Mouse (Mus musculus) CH12F3 (cell line): ENCODE data around the gene Txndc8.

Experiments
- in situ Hi-C: fragments of 300-500 bp; cut with MboI; formaldehyde crosslinking; loops from 2 replicates; pipeline ENCODE4 v1.14.3; 2020; ENCODE audit warnings: low sequenced_read_pairs

Txndc8 gene

GRCm38 (mm10) chr4:57957200-57958085 is 51.5 kb downstream of the Txndc8 start:
- in situ Hi-C loops: no loop called here

GRCm38 (mm10) chr4:57956029-57956960 is 52.6 kb downstream of the Txndc8 start, which contains the start of gene Txn1:
Gene Txn1 (minus strand): TSS chr4:57956411.
- in situ Hi-C loops: no loop called here

- in situ Hi-C loops: no loop called here
These were observed 53.4 kb downstream of the Txndc8 start for GRCm38 (mm10) chr4:57955544-57955958.

- in situ Hi-C loops: no loop called here
These were observed 53.9 kb downstream of the Txndc8 start for GRCm38 (mm10) chr4:57954991-57955390.

- in situ Hi-C loops: no loop called here
These were observed 54.3 kb downstream of the Txndc8 start for GRCm38 (mm10) chr4:57954580-57954979.

GRCm38 (mm10) chr4:57953796-57954195 is 55.1 kb downstream of the Txndc8 start:
- in situ Hi-C loops: no loop called here

- in situ Hi-C loops: no loop called here
These were observed 56.0 kb downstream of the Txndc8 start for GRCm38 (mm10) chr4:57952891-57953290.

GRCm38 (mm10) chr4:57952416-57952815 is 56.5 kb downstream of the Txndc8 start:
- in situ Hi-C loops: no loop called here

GRCm38 (mm10) chr4:57949866-57950265 is 59.1 kb downstream of the Txndc8 start:
- in situ Hi-C loops: no loop called here

- in situ Hi-C loops: no loop called here
These were observed 61.4 kb downstream of the Txndc8 start for GRCm38 (mm10) chr4:57947476-57947875.

GRCm38 (mm10) chr4:57947036-57947435 is 61.9 kb downstream of the Txndc8 start:
- in situ Hi-C loops: no loop called here

GRCm38 (mm10) chr4:57942892-57943291 is 66.0 kb downstream of the Txndc8 start:
- in situ Hi-C loops: no loop called here

- in situ Hi-C loops: no loop called here
These were observed 68.3 kb downstream of the Txndc8 start for GRCm38 (mm10) chr4:57940631-57941030.

- in situ Hi-C loops: no loop called here
These were observed 71.6 kb downstream of the Txndc8 start for GRCm38 (mm10) chr4:57937292-57937691.

GRCm38 (mm10) chr4:57934181-57934580 is 74.7 kb downstream of the Txndc8 start:
- in situ Hi-C loops: no loop called here
